Mouse (Mus musculus) forebrain, embryonic 10.5 days (tissue): ENCODE measurements around the gene Tpst2. TPM values are rescaled to one million over a fixed set of nuclear protein-coding genes. Genes with fewer than 3 reads are reported as not detected.

Source experiments
- DNase-seq: peaks from one replicate; pipeline ENCODE4 v3.0.0-alpha.2; 2017; ENCODE audit warnings: low spot score; ENCODE audit errors: extremely low spot score
- H3K27ac ChIP-seq: fragments of 300-500 bp; sonication (generic); 2 replicates; pipeline ENCODE4 v1.5.1; 2016; ENCODE audit warnings: mild to moderate bottlenecking
- H3K27me3 ChIP-seq: fragments of 300-500 bp; sonication (generic); 2 replicates; pipeline ENCODE4 v1.6.1; 2016; ENCODE audit warnings: mild to moderate bottlenecking; ENCODE audit not compliant: poor library complexity, severe bottlenecking
- H3K36me3 ChIP-seq: fragments of 300-500 bp; sonication (generic); replicated peaks from 2 replicates; pipeline ENCODE4 v1.6.1; 2016; ENCODE audit warnings: mild to moderate bottlenecking, moderate library complexity
- H3K4me1 ChIP-seq: fragments of 300-500 bp; sonication (generic); 2 replicates; pipeline ENCODE4 v1.6.1; 2016
- H3K4me3 ChIP-seq: fragments of 300-500 bp; sonication (generic); 2 replicates; pipeline ENCODE4 v1.5.1; 2016; ENCODE audit warnings: mild to moderate bottlenecking, moderate library complexity
- H3K9me3 ChIP-seq: fragments of 300-500 bp; sonication (generic); 2 replicates; pipeline ENCODE4 v1.6.1; 2016; ENCODE audit warnings: mild to moderate bottlenecking, moderate library complexity
- WGBS: fragments of 180-500 bp; shearing (Covaris S2); methylation state at CpG from one replicate; pipeline ENCODE4 v1.1.7; 2016; 5-methylcytosine and 5-hydroxymethylcytosine counted together
- polyA plus RNA-seq: library from polyadenylated mRNA; unstranded; fragments of >200 nt; fragmentation: Nextera tagmentation; extraction: Ambion mirVana; gene quantifications from 2 replicates; pipeline ENCODE4 v1.2.1, GENCODE M21; 2016

The Tpst2 gene
- polyA plus RNA-seq, 1 experiment from 2014 or later, result 36.7 TPM

DNA sequence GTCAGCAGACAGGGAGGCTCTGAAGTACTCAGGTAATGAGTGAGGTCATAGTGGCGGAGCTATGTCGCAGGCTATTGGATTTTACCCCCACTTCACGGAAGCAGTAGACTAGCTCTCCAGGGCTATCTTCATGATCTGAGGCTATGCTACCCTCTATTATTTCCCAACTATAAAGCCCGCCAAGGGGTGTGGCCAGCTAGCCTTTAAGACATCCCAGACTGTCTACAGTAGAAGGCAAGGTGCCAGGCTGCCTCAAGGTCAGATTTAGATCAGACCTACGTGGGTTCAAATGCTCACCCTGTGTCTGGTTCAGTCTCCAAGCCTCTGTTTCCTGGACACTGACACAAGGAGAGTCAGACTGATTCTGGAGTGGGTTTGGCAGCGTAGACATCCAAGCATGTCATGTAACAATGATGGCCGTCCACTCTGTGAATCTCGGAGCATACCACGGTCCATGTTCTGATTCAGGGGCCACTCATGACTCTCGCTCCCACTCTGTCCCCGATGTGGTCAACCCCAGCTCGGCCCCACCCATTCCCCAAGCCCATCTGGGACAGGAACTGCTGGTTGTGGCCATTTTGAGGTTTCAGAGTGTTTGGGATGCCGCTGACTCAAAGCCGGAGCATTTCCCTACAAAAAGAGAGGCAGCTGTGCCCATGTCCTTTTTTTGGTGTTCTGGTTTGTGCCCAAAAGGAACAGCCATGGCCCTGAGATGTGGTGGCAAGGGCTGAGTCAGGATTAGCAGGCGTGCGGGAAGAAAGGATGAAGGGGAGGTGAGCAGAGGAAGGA lies 16.4 kb upstream of the Tpst2 start:
- WGBS, result 91% methylated on average over 16 of the region's 16 CpGs
- no peaks in the 10 kb centered on the region for H3K36me3 ChIP-seq
- H3K27me3 ChIP-seq, result peaks cover 7% of the 10 kb centered on the region
- H3K9me3 ChIP-seq, result no peaks in the 10 kb centered on the region
- H3K4me1 ChIP-seq, result peaks cover 3% of the 10 kb centered on the region; the same call in 1 of the 2 replicates
- H3K27ac ChIP-seq, result no peak overlapping the region
- H3K4me3 ChIP-seq, result no peak overlapping the region
- DNase-seq, result no peak

DNA sequence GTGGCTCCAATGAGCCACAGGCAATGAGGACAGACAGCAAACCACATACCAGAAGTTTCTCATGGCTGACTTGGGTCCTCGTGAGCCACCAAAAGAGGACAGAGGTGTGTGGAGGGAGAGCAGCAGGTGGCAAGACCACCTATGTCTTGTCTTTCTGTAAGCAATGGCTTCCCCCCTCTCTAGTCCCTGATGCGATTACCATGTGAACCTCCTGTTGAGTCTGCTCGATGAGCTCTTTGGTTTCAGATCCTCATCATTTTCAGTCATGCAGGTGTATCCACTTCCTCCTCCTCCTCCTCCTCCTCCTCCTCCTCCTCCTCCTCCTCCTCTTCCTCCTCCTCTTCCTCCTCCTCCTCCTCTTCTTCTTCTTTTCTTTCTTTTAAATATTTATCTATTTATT lies 15.7 kb upstream of the Tpst2 start:
- Histone ChIP-seq H3K27me3 (peaks cover 10% of the 10 kb centered on the region), H3K4me1 (peaks cover 7% of the 10 kb centered on the region), H3K27ac (no peak overlapping the region), H3K9me3 (no peaks in the 10 kb centered on the region), H3K36me3 (no peaks in the 10 kb centered on the region), H3K4me3 (no peak overlapping the region)
- 90% methylated on average over 3 of the region's 3 CpGs for WGBS
- no peak for DNase-seq

DNA sequence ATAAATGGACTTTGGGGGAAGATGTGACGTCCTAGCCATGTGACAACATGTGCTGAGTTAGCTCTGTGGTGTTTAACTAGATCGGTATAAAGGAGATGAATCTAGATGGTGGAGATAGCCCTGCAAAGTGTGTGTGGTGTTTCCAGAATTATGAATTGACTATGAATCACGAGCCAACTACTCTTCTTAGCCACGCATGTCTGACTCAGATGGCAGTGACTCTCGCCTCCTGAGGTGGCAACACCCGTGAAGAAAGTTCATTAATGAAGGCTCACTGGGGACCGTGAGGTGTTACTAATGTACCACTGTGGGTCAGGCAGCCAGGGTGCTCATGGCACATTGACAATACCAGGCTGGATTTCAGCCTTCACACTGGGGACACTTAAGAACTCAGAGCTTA lies 12.4 kb upstream of the Tpst2 start:
- no peaks in the 10 kb centered on the region for H3K36me3 ChIP-seq
- H3K27me3 ChIP-seq, result peaks cover 38% of the 10 kb centered on the region
- H3K4me3 ChIP-seq, result no peak overlapping the region
- H3K27ac ChIP-seq, result no peak overlapping the region
- 88% methylated on average over 7 of the region's 7 CpGs for WGBS
- no peak for DNase-seq
- no peaks in the 10 kb centered on the region for H3K9me3 ChIP-seq
- peaks cover 14% of the 10 kb centered on the region for H3K4me1 ChIP-seq

DNA sequence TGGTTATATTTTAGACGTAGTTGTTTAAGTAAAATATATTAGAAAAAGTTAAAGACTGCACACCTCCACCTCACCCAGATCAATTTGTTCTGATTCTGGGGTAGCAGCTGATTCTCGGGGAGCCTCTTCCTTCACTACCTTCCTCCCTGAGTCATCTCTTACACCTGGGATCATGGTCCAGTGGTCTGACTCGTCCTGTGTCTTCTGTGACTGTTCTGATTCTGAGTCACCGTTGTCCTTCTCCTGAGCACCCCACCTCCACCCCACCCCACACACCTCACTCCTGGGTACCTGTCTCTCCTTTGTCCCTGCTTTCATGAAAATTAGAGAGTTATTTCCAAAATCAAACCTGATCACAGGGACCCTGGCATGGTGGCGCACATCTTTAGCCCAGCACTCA lies 11.4 kb upstream of the Tpst2 start:
- no peak for DNase-seq
- H3K4me1 ChIP-seq, result peaks cover 16% of the 10 kb centered on the region
- WGBS, result 88% methylated on average over 5 of the region's 5 CpGs
- no peak overlapping the region for H3K4me3 ChIP-seq
- peak overlapping the region; percentile 66; the same call in 1 of the 2 replicates for H3K27ac ChIP-seq
- H3K27me3 ChIP-seq, result peaks cover 46% of the 10 kb centered on the region
- H3K36me3 ChIP-seq, result no peaks in the 10 kb centered on the region
- H3K9me3 ChIP-seq, result no peaks in the 10 kb centered on the region

DNA sequence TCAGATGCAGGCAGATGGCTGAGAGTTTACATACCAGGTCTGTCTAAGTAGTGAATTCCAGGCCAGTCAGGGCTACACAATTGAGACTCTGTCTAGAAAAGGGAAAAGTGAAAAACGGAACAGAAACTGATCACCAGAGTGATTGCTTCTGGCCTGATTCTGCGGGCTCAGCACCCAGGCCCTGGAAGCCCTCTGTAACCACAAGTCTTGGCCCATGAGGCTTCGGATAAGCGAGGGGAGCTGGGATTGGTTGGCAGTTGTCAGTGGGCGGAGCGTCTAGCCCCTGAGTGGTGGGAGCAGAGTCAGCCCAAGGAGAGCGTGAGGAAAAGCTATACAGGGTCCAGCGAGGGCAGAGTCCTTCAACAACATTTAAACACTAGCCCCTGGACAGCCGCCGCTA lies 11.0 kb upstream of the Tpst2 start:
- H3K4me1 ChIP-seq, result peaks cover 19% of the 10 kb centered on the region
- H3K27ac ChIP-seq, result peak overlapping the region; percentile 66
- DNase-seq, result peak; percentile 60
- 11% methylated on average over 10 of the region's 10 CpGs for WGBS
- no peaks in the 10 kb centered on the region for H3K36me3 ChIP-seq
- no peaks in the 10 kb centered on the region for H3K9me3 ChIP-seq
- H3K4me3 ChIP-seq, result peak overlapping the region; percentile 25
- H3K27me3 ChIP-seq, result peaks cover 50% of the 10 kb centered on the region

DNA sequence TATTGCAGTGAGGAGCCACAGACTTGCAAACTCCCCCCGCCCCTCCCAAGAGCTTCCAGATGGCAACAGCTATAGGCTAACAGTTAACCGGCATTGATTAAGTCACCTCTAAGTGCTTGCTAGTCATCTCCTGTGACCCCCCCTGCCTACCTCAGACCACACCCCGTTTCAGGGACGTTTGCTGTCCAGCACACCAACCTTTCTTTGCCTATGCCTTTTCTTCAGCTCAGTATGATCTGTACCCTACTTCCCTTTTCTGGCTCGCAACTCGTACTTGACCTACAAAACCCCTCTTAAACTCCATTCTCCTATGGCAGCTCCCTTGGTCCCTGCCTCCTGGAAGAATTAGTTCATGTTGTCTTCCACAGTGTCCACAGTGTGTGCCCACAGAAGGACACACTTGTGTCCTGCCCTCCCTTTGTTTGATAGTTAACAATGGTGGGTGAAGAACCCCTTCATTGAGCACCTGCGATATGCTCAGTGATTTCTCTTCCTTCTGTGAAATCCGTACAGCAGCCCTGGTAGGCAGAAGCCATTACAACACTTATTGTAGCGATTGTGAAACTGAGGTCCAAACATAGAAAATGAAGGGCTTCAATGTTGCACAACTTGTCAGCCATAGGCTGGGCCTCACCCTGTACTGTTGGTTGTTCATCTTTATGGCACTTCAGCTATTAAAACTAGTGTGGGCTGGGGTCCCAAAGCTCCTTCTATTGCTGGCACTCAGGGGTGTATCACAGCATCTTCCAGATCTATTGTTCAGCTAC lies 10.3 kb upstream of the Tpst2 start:
- whole genome bisulfite sequencing, result 63% methylated on average over 9 of the region's 9 CpGs
- no peak for DNase-seq
- H3K27ac ChIP-seq, result peak overlapping the region; percentile 66

DNA sequence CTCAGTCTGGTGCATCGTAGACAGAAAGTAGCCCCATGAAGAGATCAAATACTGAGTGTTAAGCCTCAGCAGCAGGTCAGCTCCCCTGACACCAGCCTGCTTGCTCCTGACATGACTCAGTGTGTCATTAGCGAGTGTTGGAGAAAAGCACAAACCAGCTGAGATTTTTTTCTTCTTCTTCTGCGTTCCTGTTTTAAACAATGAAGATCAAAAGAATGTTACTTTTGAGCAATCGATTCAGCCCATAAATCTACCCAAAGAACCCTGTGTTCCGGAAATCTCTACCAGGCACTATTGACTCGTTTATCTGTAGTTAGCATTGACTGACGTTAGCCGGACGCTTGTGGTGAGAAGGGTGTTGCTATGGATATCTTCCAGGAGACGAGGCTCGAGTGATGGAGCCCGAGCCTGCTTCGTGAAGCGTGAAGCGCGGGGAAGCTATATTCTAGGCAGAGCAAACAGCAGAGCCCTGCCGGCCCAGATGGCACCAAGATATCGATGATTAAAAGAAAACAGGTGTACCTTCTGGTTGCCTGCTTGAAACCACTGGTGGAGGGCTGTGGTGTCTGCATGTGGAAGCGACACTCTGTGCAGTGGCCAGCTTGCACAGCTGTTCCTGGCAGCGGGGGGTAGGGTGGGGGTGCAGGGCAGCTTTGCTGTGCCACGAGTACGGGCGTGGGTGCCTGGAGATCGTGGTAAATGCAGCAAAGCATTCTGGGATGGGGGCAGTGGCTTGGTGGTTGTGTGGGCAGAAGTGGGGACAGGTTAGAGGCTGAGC lies 5.5 kb upstream of the Tpst2 start:
- 73% methylated on average over 24 of the region's 24 CpGs for WGBS
- peaks cover 45% of the 10 kb centered on the region for H3K4me1 ChIP-seq
- H3K4me3 ChIP-seq, result no peak overlapping the region
- H3K27ac ChIP-seq, result no peak overlapping the region
- no peaks in the 10 kb centered on the region for H3K36me3 ChIP-seq
- H3K9me3 ChIP-seq, result no peaks in the 10 kb centered on the region
- DNase-seq, result no peak
- peaks cover 62% of the 10 kb centered on the region for H3K27me3 ChIP-seq

More for the DNA sequence above, 10.3 kb upstream of the Tpst2 start:
- H3K9me3 ChIP-seq, result no peaks in the 10 kb centered on the region
- H3K27me3 ChIP-seq, result peaks cover 53% of the 10 kb centered on the region
- H3K36me3 ChIP-seq, result no peaks in the 10 kb centered on the region
- H3K4me3 ChIP-seq, result peak overlapping the region; percentile 25
- H3K4me1 ChIP-seq, result peaks cover 26% of the 10 kb centered on the region

DNA sequence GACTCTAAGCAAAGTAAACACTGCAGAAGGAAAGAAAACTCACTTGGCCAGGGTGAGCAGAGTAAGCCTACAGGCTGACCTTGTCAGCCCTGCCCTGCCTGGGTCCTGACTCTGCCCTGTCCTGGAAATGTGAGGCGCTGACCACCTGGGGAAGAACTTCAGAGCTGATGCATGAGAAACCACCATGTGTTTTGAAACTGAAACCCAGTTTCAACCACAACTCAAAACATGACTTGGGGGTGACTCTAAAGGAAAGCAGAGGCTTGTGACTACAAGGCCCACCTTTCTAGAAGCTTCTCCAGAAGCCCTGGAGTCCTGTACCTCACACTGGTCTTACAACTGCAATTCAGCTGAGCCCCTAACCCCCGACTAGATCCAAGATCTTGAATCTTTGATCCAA lies 3.6 kb upstream of the Tpst2 start:
- 79% methylated on average over 2 of the region's 2 CpGs for WGBS
- Histone ChIP-seq H3K27me3 (peaks cover 47% of the 10 kb centered on the region), H3K4me1 (peaks cover 58% of the 10 kb centered on the region), H3K9me3 (no peaks in the 10 kb centered on the region), H3K36me3 (no peaks in the 10 kb centered on the region), H3K27ac (no peak overlapping the region), H3K4me3 (no peak overlapping the region)
- DNase-seq, result no peak

DNA sequence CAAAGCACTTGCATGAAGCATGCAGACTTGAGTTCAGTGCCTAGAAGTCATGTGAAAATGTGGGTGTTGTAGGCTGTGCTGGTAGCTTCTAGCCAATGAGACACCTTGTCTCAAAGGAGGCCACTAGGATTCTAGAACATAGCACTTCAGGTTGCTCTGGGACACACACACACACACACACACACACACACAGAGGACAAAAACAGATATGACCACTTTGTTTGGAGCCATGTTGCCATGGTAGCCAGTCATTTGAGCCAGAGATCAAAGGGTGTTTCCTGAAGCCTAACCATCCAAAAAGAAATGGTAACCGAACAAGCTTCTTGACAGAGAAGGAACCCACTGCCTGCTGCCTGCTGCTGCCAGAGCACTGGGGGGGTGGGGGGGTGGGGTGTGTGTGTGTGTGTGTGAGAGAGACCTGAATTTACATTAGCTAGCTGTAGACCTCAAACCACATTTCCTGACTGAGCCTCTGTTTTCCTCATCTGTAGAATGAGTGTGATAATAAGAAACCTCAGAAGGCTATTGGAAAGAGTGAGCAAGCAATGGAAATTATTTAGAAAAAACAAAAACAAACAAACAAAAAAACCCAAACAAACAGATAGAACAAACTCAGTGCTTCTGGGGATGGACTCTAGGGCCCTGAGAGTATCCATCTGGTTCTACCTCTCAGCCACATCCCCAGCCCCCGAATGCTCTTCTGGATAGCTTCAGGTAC lies 2.6 kb upstream of the Tpst2 start:
- DNase-seq, result no peak
- WGBS, result 65% methylated on average over 2 of the region's 2 CpGs
- Histone ChIP-seq H3K9me3 (no peaks in the 10 kb centered on the region), H3K36me3 (no peaks in the 10 kb centered on the region), H3K27ac (no peak overlapping the region), H3K4me1 (peaks cover 65% of the 10 kb centered on the region), H3K27me3 (peaks cover 37% of the 10 kb centered on the region), H3K4me3 (no peak overlapping the region)

DNA sequence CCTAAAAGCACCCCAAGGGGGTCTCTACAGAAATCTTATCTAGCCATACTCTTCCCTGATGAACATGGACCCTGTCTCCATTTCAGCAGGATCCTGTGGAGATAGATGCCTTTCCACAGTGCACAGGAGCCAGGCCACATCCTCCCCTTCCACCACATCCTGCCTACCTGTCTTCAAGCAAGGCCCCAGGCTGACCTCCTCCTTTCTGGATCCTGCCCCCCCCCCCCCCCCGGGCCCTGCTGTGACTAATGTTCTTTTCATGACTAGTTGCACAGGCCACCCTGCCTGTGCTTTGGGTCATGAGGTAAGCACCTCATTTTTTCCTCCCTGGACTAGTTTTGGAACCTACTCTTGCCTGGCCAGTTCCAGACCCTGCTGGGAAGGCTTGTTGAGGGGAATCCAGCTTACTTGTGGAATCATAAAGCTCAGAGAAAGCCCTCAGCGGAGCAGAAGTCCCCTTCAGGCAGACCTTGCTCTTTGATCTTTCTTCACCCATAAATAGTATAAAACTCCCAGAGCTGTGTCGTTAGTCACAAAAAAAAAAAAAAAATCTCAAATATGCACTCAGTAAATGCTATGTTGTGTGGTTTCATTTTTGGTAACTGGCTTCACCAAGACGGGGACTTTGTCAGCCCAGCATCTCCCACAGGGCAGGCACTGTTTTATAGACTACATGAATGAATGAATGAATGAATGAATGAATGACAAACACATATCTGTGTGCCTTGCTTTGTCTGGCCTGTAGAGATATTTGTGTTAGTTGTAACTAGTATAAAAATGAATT lies 1.3 kb upstream of the Tpst2 start:
- H3K4me1 ChIP-seq, result peaks cover 74% of the 10 kb centered on the region
- H3K9me3 ChIP-seq, result no peaks in the 10 kb centered on the region
- no peak overlapping the region for H3K27ac ChIP-seq
- H3K27me3 ChIP-seq, result peaks cover 26% of the 10 kb centered on the region
- DNase-seq, result no peak
- peak overlapping the region; percentile 86 for H3K4me3 ChIP-seq
- no peaks in the 10 kb centered on the region for H3K36me3 ChIP-seq
- 63% methylated on average over 4 of the region's 4 CpGs for WGBS

DNA sequence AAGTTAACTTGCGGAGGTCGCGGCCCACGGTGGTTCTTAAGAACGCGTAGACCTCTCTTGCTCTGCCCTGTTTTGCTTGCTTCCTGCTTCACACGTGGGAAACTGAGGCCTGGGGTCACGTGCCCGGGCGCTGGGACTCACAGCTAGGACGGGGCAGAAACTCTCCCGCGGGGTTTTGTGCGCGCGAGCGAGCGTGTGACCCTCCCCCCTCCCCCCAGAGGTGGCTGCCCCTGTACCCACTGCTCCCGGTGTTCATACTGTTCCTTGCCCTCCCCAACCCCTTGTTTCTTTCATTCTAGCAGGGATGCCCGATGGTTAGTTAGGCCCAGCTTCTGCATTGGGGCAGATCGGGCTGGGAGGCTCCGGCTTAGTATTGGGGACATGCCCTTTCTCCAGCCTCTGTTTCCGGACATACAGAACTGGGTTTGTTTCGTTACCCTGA lies 437 bp downstream of the Tpst2 start:
- Histone ChIP-seq H3K4me3 (peak overlapping the region; percentile 86), H3K27ac (peak overlapping the region; percentile 90), H3K4me1 (peaks cover 77% of the 10 kb centered on the region), H3K27me3 (peaks cover 13% of the 10 kb centered on the region), H3K36me3 (no peaks in the 10 kb centered on the region), H3K9me3 (no peaks in the 10 kb centered on the region)
- peak; percentile 64 for DNase-seq
- 1% methylated on average over 24 of the region's 24 CpGs for WGBS
